Mouse (Mus musculus) adipose tissue, adult 10 weeks (tissue): ENCODE data around the gene Try10. TPM values are rescaled to one million over a fixed set of nuclear protein-coding genes. Genes with fewer than 3 reads are reported as not detected.

Experiments
- polyA plus RNA-seq: library from polyadenylated mRNA; stranded (reverse); fragments of 350-450 nt; fragmentation: Illumina TruSeq; extraction: RNeasy Lipid Tissue Mini Kit (QIAGEN cat#74804); gene quantifications from one replicate; pipeline ENCODE4 v1.2.3, GENCODE M21; 2014; ENCODE audit warnings: low read depth, low replicate concordance

Gene Try10
- not detected for polyA plus RNA-seq

DNA sequence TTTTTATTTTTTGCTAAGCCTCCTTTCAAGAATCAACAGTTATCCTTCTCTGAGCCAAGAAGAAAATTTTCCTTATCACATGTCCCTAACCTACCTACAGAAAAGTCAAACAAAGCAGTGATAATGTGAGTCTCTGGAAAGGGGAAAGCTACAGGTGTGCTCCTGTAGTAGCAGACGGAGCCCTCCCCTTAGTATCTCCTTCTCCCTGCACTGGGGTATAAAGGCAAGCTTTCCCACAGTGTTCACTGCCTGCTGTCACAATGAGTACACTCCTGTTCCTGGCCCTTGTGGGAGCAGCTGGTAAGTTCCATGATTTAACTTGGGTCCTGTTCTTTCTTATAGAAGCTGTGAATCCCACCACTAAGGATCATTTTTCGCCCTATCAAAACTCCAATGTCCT lies at the start of gene Try10:
Gene Try10, plus strand, starts transcription at position 174 of the 400 bp plus-strand sequence.

DNA sequence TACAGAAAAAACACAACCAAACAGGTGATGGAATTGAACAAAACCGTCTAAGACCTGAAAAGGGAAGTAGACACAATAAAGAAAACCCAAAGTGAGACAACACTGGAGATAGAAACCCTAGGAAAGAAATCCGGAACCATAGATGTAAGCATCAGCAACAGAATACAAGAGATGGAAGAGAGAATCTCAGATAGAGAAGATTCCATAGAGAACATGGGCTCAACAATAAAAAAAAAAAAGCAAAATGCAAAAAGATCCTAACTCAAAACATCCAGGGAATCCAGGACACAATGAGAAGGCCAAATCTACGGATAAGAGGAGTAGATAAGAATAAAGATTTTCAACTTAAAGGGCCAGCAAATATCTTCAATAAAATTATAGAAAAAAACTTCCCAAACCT lies 37.2 kb upstream of the Try10 start, which contains the start of gene Try5:
Gene Try5, minus strand, starts transcription at position 101 of the 400 bp plus-strand sequence.

DNA sequence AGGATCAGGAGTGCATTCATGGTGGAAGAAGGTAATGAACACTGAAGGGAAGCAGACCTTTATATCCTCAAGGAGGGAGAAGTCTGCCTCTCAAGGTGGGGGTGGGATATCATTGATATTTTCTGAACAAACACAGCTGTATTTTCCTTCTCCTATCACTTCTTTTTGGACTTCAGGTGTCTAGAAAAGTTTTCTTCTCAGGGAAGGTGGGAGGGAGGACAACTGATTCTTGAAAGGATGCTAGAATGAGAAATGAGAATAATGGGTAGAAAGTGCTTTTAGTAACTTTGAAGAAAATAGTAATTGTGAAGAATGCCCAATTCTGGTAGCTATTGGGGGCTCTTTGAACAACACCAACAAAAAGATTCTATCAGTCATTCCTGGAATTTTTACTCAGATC lies 23.7 kb downstream of the Try10 start, which contains the start of gene Prss3:
Gene Prss3, minus strand, starts transcription at position 101 of the 400 bp plus-strand sequence.

DNA sequence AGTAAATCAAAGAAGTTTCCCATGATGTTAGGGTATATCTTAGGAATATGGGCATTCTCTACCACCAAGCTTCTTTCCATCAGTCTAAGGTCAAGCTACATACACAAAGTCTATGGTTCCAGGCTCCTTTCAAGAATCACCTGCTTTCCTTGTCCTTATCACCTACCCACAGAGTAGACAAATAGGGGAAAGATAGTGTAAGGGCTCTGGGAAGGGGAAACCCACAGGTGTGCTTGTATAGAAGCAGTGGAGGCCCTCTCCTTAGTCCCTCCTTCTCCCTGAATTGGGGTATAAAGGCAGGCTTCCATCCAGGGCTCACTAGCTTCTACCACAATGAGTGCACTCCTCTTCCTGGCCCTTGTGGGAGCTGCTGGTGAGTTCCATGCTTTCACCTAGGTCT lies 38.2 kb downstream of the Try10 start, which contains the start of gene Gm5771:
Gene Gm5771, plus strand, starts transcription at position 301 of the 400 bp plus-strand sequence.

Other genes starting within 250 kb of the Try10 start
- 0.55 TPM for gene Try4, start 51.8 kb upstream of the Try10 start, polyA plus RNA-seq
- gene Try5, start 37.3 kb upstream of the Try10 start, polyA plus RNA-seq: not detected
- gene Prss3, start 23.6 kb downstream of the Try10 start, polyA plus RNA-seq: not detected
- not detected for gene Gm5771, start 38.3 kb downstream of the Try10 start, polyA plus RNA-seq
- not detected for gene Gm10334, start 92.0 kb downstream of the Try10 start, polyA plus RNA-seq
- not detected for gene Prss1, start 104.8 kb downstream of the Try10 start, polyA plus RNA-seq
- not detected for gene Prss2, start 167.7 kb downstream of the Try10 start, polyA plus RNA-seq